Mouse (Mus musculus) v-Abl transformed pro-B cells (cell line): Measurements from ENCODE around the gene Cd46.

Experiments
- in situ Hi-C, 2 experiments: fragments of 400-800 bp; cut with MboI; formaldehyde crosslinking; loops; one replicate each; pipeline ENCODE4 v1.15.1; 2025; ENCODE audit not compliant: unreplicated experiment in 2 of 2

Cd46 gene

GRCm38 (mm10) chr1:195092220-195092720, at the start of gene Cd46:
Cd46 (minus strand) TSS chr1:195092249.
- in situ Hi-C loops, result no loop called here

DNA sequence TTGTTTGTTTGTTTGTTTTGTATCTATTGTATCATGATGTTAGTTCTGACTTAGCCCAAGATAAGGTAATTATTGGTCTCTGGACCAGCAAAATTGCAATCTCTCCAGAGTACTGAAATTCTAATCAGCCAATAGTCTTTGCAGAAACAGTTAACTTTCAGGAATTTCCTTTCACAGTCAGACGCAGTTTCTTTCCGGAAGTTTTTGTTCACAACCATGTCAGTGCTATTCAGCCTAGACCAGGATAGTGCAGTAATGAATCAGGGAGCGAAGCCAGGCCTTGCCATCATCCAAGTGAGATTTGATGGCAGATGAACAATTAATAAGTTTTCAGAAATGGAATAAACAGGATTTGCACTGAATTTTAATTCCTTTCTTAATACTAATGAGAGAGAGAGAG, 40.0 kb upstream of the Cd46 start:
- in situ Hi-C loops, result loop anchor here (5.0 kb wide), 4 partner anchors 40 to 110 kb away; partner anchors contain the start of gene Cr2 (in 1 of the 2)

DNA sequence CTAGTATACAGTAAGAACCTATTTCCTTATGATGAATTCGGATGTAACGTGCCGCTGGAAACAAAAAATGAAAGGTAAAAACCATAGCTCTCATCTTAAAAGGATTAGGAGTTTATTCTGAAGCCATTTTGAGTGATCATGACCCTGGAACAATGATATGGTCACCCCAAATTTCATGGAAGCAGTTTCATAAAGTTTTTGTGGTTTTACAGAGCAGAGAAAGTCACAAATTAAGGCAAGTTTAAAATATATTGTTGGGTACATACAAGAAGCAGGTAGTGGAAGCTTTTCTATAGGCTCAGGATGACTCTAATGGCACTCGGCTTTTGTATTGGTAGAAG, 39.6 kb upstream of the Cd46 start:
- in situ Hi-C loops, result loop anchor here (5.0 kb wide), 4 partner anchors 41 to 111 kb away; partner anchors contain the start of gene Cr2 (in 1 of the 2)

- in situ Hi-C loops, result loop anchor here (5.0 kb wide), 4 partner anchors 41 to 111 kb away; partner anchors contain the start of gene Cr2 (in 1 of the 2)
Measured at GRCm38 (mm10) chr1:195130953-195131674, 39.1 kb upstream of the Cd46 start, which contains the start of gene Cr1l. Cr1l (minus strand) TSS chr1:195131586.

DNA sequence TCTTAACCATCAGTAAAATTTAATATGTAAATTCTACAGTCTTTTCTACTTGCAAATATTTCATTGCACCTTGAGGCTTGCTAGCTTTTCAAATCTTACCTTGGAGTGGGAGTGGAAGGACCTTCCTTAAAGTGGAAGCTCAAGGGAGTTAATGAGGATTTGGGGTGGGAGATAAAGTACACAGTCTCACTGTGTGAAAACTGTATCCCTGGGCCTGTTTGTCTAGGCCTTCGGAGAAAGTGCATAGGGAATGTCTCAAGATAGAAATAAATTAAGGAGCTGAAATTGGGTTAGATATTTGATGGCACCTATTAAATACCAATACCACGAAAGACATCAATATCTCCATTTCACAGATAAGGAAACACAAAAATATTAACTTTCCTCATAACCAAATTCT, 38.4 kb upstream of the Cd46 start:
- in situ Hi-C loops, result loop anchor here (5.0 kb wide), 4 partner anchors 42 to 112 kb away; partner anchors contain the start of gene Cr2 (in 1 of the 2)

- in situ Hi-C loops, result loop anchor here (5.0 kb wide), 4 partner anchors 42 to 112 kb away; partner anchors contain the start of gene Cr2 (in 1 of the 2)
Measured at GRCm38 (mm10) chr1:195129867-195130266, 37.8 kb upstream of the Cd46 start.

DNA sequence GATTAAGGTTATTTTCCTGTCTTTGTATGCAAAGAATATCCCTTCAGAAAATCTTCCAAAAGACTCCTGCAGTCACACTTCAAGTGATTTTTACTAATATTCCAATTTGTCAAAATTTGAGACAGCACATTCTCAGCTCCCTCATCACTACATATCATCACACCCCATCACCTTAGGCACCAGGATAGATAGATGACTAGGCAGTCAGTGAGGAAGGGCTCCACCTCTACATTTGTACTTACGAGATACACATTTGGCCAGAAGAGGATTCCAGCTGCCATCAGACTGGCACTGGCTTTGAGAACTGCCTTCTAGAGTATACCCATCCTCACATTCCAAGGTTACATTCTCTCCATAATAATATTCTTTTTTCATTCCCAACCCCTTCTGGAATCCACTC, 22.4 kb upstream of the Cd46 start:
- in situ Hi-C loops, result no loop called here

DNA sequence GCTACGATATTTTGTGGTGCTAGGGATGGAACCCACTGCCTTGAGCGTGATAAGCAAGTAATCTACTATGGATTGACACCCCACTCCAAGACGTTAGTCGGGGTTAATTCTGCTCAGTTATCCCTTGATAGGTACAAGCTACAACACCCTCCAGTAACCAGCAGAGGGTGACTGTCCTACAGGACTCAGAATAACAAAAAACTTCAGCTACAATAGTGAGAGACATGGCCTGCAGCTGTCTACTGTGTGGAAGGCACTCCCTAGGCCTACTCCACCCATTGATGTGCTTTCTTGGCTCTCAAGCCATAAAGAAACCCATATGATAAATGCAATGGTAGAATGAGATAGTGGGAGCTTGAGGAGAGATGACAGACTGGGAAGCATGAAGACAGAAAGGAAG, 21.6 kb upstream of the Cd46 start:
- in situ Hi-C loops, result no loop called here

DNA sequence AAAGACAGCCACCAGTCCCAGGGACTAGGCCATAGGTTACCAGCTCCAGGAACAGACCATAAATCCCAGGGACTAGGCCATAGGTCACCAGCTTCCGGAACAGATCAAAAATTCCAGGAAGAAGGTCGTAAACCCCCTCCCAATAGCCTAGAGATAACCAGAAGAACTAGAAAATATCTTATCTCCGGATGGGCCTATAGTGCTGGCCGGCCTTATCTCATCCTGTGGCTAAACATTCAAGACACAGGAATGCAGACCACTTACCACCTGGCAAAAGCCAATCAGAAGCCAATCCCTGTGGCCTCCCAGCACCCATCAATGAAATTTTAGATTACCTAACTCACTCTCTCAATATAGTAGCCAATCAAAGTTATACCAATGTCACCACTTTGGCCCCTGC, 8.6 kb upstream of the Cd46 start:
- in situ Hi-C loops, result loop anchor here (10.0 kb wide), 1 partner anchor 126 kb away; no protein-coding TSS in a partner anchor

- in situ Hi-C loops, result no loop called here
Measured at GRCm38 (mm10) chr1:195098004-195098403, 6.0 kb upstream of the Cd46 start.

GRCm38 (mm10) chr1:195091699-195092219, 290 bp downstream of the Cd46 start:
- in situ Hi-C loops, result no loop called here

DNA sequence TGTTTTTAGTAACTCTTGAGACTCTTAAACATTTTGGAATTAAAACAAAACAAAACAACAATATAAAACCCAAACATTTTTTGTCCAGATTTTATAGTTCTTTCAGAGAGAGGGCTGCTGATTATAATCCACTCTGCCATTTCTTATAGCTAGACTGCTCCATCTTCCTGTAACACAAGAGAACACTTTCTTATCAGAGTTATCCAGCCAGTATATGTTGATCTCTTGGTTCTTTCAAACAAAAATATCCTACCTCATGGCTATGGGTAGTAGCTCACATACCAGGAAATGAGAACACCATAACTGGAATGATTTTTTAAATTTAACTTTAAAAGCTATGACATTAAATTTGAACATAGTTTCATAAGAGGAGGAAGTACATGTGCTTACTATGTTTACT, 9.9 kb downstream of the Cd46 start:
- in situ Hi-C loops, result no loop called here

DNA sequence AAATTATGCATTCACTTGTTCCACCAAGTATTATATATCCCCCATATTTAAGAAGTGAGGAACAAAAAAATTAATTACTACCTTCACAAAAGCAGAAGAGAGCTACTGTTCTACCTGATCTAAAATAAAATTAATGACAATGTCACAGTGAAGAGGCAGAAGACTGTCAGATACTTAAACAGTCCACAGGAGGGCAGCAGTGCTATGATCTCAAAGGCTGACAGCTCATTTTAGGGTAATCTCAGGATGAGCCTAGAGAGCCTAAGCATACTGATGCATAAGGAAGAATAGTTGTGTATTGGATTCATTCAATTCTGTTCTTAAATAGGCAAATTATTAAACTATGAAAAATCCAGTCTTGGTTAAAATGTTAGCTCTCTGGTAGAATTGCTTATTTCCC, 51.6 kb downstream of the Cd46 start:
- in situ Hi-C loops, result no loop called here

DNA sequence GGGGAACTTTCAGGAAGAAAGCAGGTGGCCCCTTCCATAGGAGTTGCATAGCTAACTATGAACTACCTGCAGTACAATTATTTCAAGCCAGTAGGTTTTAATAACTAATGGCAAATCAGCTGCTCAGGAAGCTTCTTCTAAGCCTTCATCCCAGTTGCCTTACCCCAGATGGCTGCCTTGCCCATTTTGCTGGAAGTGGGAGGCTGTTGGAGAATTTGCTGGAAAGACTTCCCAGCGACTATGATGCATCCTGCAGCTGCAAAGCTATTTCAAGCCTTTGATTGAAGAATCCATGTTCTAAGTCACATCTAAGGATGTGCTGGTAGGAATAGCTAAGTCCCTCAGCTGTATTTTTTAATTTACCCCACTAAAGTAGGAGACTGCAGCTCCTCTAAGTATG, 53.7 kb downstream of the Cd46 start:
- in situ Hi-C loops, result loop anchor here in 1 of 2 experiments (10.0 kb wide), 1 partner anchor 54 kb away; no protein-coding TSS in a partner anchor

- in situ Hi-C loops, result loop anchor here in 1 of 2 experiments (10.0 kb wide), 1 partner anchor 53 kb away; no protein-coding TSS in a partner anchor
Measured at GRCm38 (mm10) chr1:195037985-195038384, 54.1 kb downstream of the Cd46 start.

GRCm38 (mm10) chr1:195037483-195037882, 54.6 kb downstream of the Cd46 start:
- in situ Hi-C loops, result loop anchor here in 1 of 2 experiments (10.0 kb wide), 1 partner anchor 53 kb away; no protein-coding TSS in a partner anchor

- in situ Hi-C loops, result loop anchor here in 1 of 2 experiments (10.0 kb wide), 1 partner anchor 49 kb away; no protein-coding TSS in a partner anchor
Measured at GRCm38 (mm10) chr1:195033941-195034340, 58.1 kb downstream of the Cd46 start.

- in situ Hi-C loops, result loop anchor here in 1 of 2 experiments (10.0 kb wide), 1 partner anchor 48 kb away; no protein-coding TSS in a partner anchor
Measured at GRCm38 (mm10) chr1:195032738-195033137, 59.3 kb downstream of the Cd46 start.

DNA sequence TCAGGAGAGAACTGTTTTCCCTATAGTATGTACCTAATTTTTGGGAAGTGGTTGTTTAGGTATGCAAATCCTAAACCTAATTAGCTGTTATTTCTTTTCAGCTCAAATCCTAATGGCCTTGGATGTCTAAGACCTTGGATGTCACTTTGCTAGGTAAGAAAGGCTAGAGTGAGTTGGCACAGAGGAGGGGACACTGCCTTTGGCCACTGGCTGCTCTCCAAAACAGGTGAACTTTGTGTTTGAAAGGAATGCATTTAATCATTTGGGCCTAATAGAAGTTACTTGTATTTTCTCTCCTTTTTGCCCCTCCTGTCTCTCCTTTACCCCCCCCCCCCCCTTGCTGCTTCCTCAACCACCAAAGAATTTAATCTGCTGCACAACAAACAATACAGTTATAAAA, 60.3 kb downstream of the Cd46 start:
- in situ Hi-C loops, result loop anchor here in 1 of 2 experiments (10.0 kb wide), 1 partner anchor 47 kb away; no protein-coding TSS in a partner anchor

DNA sequence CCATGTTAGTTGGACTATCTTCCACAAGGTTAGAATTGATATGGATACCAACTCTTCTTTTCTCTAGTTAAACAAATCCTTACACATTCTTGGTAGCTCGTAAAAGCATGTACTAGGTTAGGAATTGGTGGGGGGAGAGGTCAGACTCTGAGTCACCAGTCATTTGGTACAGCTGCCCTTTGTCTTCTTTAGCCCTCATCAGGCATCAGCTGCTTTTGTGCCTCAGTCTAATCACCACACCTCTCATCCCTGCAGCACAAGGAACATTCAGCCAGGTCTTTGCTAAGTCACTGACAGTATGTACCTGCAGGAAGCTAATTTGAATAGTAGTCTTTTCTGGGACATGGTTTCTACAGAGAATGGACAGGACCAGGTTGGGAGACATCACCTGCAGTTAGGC, 64.5 kb downstream of the Cd46 start:
- in situ Hi-C loops, result no loop called here

DNA sequence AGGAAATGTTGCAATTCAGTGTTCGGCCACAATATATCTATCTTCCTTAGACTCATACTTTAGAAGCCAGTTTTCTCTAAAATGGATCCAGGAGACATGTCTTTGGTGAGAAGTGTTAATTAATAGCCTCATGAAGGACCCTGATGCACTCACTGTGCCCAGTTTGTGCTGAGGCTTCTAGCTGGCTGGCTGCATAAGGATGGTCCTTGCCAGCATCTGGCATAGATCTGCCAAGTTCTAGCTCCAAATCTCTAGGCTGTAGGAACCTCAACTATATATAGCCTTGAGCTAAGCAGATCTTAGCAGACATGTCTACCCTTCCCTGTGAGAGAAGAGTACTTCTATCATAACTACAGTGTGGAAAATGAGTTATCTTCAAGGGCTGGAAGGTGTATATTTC, 68.2 kb downstream of the Cd46 start:
- in situ Hi-C loops, result no loop called here
